Mouse (Mus musculus): ENCODE measurements around the gene Cyp2d9. TPM values are rescaled to one million over a fixed set of nuclear protein-coding genes. Genes with fewer than 3 reads are reported as not detected.
"Not testable (repeated sequence)": the region's sequence is repeated elsewhere in the genome, so short reads cannot be mapped to it uniquely, and the experiment has no call there.

The Cyp2d9 gene
- not detected in 2 replicates for total RNA-seq (2012; rRNA removed)
- total RNA-seq (2014; rRNA removed) = not detected in 2 replicates
- not detected in 2 replicates for polyA plus RNA-seq (2012; ENCODE audit: insufficient read length, low read depth)

DNA sequence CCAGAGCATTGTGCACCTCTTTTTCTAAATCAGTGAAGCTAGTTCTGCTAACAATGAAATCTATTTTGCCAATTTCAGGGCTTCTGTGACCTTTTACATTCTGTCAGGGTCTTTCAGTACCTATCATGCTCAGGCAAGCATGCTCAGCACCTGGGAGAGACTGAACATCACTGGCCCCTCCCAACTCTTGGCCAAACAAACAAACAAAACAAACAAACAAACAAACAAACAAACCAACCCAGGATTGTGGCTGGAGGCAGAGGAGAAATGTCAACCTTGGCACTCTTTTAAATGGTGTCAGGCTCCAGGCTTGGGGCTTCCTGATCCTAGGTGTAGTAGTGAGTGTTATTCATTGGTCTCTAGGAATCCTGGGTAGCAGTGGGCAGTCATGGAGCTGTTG lies at the start of gene Cyp2d9:
Cyp2d9 (plus strand) TSS at position 301 of the 400 bp plus-strand sequence.
- Histone ChIP-seq H3K79me2 (replicated peaks; ENCODE audit: control insufficient read depth, extremely low read depth, insufficient read depth, poor library complexity, severe bottlenecking) (no peaks in the 10 kb centered on the region), H3K4me1 (ENCODE audit: control insufficient read depth in 1 of 2, insufficient read depth in 2 of 2) (no peaks in the 10 kb centered on the region), H3K27ac (ENCODE audit: insufficient read depth, low read depth) (no peak within 1 kb of the TSS), H3K27me3 (replicated peaks) (peaks cover 57% of the 10 kb centered on the region), H3K36me3 (replicated peaks in 1 of 2; ENCODE audit: control insufficient read depth in 1 of 2, insufficient read depth in 1 of 2, low read length in 1 of 2) (no peaks in the 10 kb centered on the region), H3K9ac (ENCODE audit: insufficient read depth, low read depth) (no peak within 1 kb of the TSS), H3K4me3 (replicated peaks in 1 of 3; ENCODE audit: low read depth in 2 of 3, low read length in 2 of 3, poor library complexity in 1 of 3) (no peak within 1 kb of the TSS), H3K4me2 (ENCODE audit: insufficient read depth, low read depth, poor library complexity, severe bottlenecking) (no peak within 1 kb of the TSS), H3K9me3 (replicated peaks; ENCODE audit: low read length) (peaks cover 18% of the 10 kb centered on the region)
- dilution Hi-C loops (cut with MboI; ENCODE audit: extremely low pct_ligation_motif_present, extremely low pct_unique_long_range_greater_than_20kb, low sequenced_read_pairs) (no loop called here), in situ Hi-C loops (cut with MboI; ENCODE audit: low pct_ligation_motif_present, low pct_unique_long_range_greater_than_20kb, low sequenced_read_pairs) (no loop called here)
- no peak for DNase-seq (ENCODE audit: extremely low read depth)
- TF ChIP-seq TBP (conservative IDR thresholded peaks at IDR 0.05; ENCODE audit: low read depth, low read length) = no peak
- TF ChIP-seq USF2 (conservative IDR thresholded peaks at IDR 0.05; ENCODE audit: low read depth, low read length) = no peak
- TF ChIP-seq JUN (IDR thresholded peaks at IDR 0.05; ENCODE audit: insufficient read depth, low read depth, low read length) = no peak
- no peak for TF ChIP-seq UBTF (IDR thresholded peaks at IDR 0.05; ENCODE audit: low read depth, low read length)
- TF ChIP-seq ETS1 (conservative IDR thresholded peaks at IDR 0.05; ENCODE audit: low read depth, low read length) = no peak
- TF ChIP-seq HCFC1 (IDR thresholded peaks at IDR 0.05; ENCODE audit: low read depth, low read length) = no peak
- TF ChIP-seq ZMIZ1 (IDR thresholded peaks at IDR 0.05; ENCODE audit: low read depth, low read length) = no peak
- no peak for TF ChIP-seq MAZ (IDR thresholded peaks at IDR 0.05; ENCODE audit: low read depth, low read length)

DNA sequence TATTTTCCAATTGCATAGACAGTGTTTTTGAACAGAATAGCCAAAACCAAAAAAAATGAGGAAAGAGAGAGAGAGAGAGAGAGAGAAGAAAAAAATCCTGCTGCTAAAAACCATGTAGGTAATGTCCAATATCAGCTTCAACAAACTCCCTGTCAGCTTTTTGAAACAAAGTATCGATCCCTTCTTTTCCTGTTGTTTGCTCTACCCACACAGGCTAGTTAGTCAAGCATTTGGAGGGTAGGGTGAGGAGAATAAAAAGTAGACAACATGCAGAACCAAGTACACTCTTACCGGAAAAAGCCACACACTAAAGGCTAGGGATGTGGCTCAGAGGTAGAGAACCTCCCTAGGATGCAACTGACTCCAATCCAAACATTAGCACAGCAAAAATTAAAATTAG lies 47.5 kb upstream of the Cyp2d9 start:
- H3K9ac ChIP-seq (ENCODE audit: insufficient read depth, low read depth) = no peak overlapping the region

GRCm38 (mm10) chr15:82389916-82390315 lies 43.3 kb upstream of the Cyp2d9 start:
- dilution Hi-C loops (cut with MboI; ENCODE audit: extremely low pct_ligation_motif_present, extremely low pct_unique_long_range_greater_than_20kb, low sequenced_read_pairs); DNase-seq (ENCODE audit: extremely low read depth); in situ Hi-C loops (cut with MboI; ENCODE audit: low pct_ligation_motif_present, low pct_unique_long_range_greater_than_20kb, low sequenced_read_pairs): not testable (repeated sequence)

More for the DNA sequence above, 47.5 kb upstream of the Cyp2d9 start:
- dilution Hi-C loops (cut with MboI; ENCODE audit: extremely low pct_ligation_motif_present, extremely low pct_unique_long_range_greater_than_20kb, low sequenced_read_pairs) = no loop called here
- Histone ChIP-seq H3K27ac (ENCODE audit: insufficient read depth, low read depth) (no peak overlapping the region), H3K36me3 (replicated peaks in 1 of 2; ENCODE audit: control insufficient read depth in 1 of 2, insufficient read depth in 1 of 2, low read length in 1 of 2) (no peaks in the 10 kb centered on the region), H3K27me3 (replicated peaks) (peaks cover 72% of the 10 kb centered on the region), H3K4me2 (ENCODE audit: insufficient read depth, low read depth, poor library complexity, severe bottlenecking) (no peak overlapping the region), H3K4me3 (replicated peaks in 1 of 3; ENCODE audit: low read depth in 2 of 3, low read length in 2 of 3, poor library complexity in 1 of 3) (no peak overlapping the region), H3K4me1 (ENCODE audit: control insufficient read depth in 1 of 2, insufficient read depth in 2 of 2) (peaks cover 2 to 3% of the 10 kb centered on the region in 2 experiments), H3K79me2 (replicated peaks; ENCODE audit: control insufficient read depth, extremely low read depth, insufficient read depth, poor library complexity, severe bottlenecking) (no peaks in the 10 kb centered on the region), H3K9me3 (replicated peaks; ENCODE audit: low read length) (no peaks in the 10 kb centered on the region)
- TF ChIP-seq USF1 (IDR thresholded peaks at IDR 0.05; ENCODE audit: low read depth, low read length) (no peak), GABPA (IDR thresholded peaks at IDR 0.05; ENCODE audit: insufficient replicate concordance, low read depth, low read length) (no peak)
- in situ Hi-C loops (cut with MboI; ENCODE audit: low pct_ligation_motif_present, low pct_unique_long_range_greater_than_20kb, low sequenced_read_pairs) = no loop called here
- DNase-seq (ENCODE audit: extremely low read depth) = no peak

DNA sequence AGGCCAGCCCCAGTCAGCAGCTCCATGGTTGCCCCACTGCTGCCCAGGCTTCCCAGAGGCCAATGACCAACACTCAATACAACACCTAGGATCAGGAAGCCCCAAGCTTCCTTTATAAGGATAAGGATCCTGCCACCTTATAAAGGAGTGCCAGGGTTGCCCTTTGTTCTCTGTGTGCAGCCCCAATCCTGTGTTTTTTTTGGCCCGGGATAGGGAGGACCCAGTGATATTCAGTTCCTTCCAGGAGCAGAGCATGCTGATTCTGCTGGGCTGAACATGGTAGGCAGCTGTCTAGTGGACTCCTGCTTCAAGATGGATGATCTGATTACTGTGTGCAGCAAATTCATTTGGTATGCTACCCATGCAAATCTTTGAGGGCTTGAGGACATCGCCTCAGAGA lies 39.3 kb upstream of the Cyp2d9 start, which contains the start of gene Cyp2d11:
Cyp2d11 (minus strand) TSS at position 101 of the 400 bp plus-strand sequence.
- DNase-seq (ENCODE audit: extremely low read depth); H3K79me2 ChIP-seq (replicated peaks; ENCODE audit: control insufficient read depth, extremely low read depth, insufficient read depth, poor library complexity, severe bottlenecking); H3K4me3 ChIP-seq (replicated peaks in 1 of 3; ENCODE audit: low read depth in 2 of 3, low read length in 2 of 3, poor library complexity in 1 of 3); H3K4me2 ChIP-seq (ENCODE audit: insufficient read depth, low read depth, poor library complexity, severe bottlenecking); H3K4me1 ChIP-seq (ENCODE audit: control insufficient read depth in 1 of 2, insufficient read depth in 2 of 2); dilution Hi-C loops (cut with MboI; ENCODE audit: extremely low pct_ligation_motif_present, extremely low pct_unique_long_range_greater_than_20kb, low sequenced_read_pairs); H3K9me3 ChIP-seq (replicated peaks; ENCODE audit: low read length); H3K9ac ChIP-seq (ENCODE audit: insufficient read depth, low read depth); in situ Hi-C loops (cut with MboI; ENCODE audit: low pct_ligation_motif_present, low pct_unique_long_range_greater_than_20kb, low sequenced_read_pairs); H3K27ac ChIP-seq (ENCODE audit: insufficient read depth, low read depth); H3K36me3 ChIP-seq (replicated peaks in 1 of 2; ENCODE audit: control insufficient read depth in 1 of 2, insufficient read depth in 1 of 2, low read length in 1 of 2): not testable (repeated sequence)
- H3K27me3 ChIP-seq (replicated peaks) = peaks cover 23% of the 10 kb centered on the region

More at GRCm38 (mm10) chr15:82389916-82390315, 43.3 kb upstream of the Cyp2d9 start:
- peaks cover 46% of the 10 kb centered on the region for H3K27me3 ChIP-seq (replicated peaks)
- H3K4me3 ChIP-seq (replicated peaks in 1 of 3; ENCODE audit: low read depth in 2 of 3, low read length in 2 of 3, poor library complexity in 1 of 3); H3K9ac ChIP-seq (ENCODE audit: insufficient read depth, low read depth); H3K9me3 ChIP-seq (replicated peaks; ENCODE audit: low read length); H3K79me2 ChIP-seq (replicated peaks; ENCODE audit: control insufficient read depth, extremely low read depth, insufficient read depth, poor library complexity, severe bottlenecking); H3K4me1 ChIP-seq (ENCODE audit: control insufficient read depth in 1 of 2, insufficient read depth in 2 of 2); H3K36me3 ChIP-seq (replicated peaks in 1 of 2; ENCODE audit: control insufficient read depth in 1 of 2, insufficient read depth in 1 of 2, low read length in 1 of 2); H3K4me2 ChIP-seq (ENCODE audit: insufficient read depth, low read depth, poor library complexity, severe bottlenecking); H3K27ac ChIP-seq (ENCODE audit: insufficient read depth, low read depth): not testable (repeated sequence)

DNA sequence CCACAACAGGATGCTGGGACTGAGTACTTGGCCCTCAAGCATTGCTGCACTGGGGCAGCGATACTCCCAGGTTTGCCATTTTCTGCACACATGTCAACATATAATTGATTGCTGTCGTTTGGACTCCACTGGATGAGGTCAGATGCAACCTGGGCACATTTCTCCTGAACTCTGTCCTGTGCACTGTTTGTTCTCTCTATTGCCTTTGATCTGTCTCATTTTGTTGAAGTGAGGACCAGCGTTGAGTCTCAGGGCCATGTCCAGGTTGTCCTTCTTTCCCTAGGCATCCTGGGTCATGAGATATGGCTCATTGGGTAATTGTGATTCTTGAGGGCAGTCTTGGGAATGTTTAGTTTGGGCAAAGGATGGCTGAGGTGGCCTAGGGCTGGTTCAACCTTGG lies 37.3 kb upstream of the Cyp2d9 start:
- H3K79me2 ChIP-seq (replicated peaks; ENCODE audit: control insufficient read depth, extremely low read depth, insufficient read depth, poor library complexity, severe bottlenecking); H3K9me3 ChIP-seq (replicated peaks; ENCODE audit: low read length); H3K27ac ChIP-seq (ENCODE audit: insufficient read depth, low read depth); DNase-seq (ENCODE audit: extremely low read depth); H3K4me2 ChIP-seq (ENCODE audit: insufficient read depth, low read depth, poor library complexity, severe bottlenecking); H3K9ac ChIP-seq (ENCODE audit: insufficient read depth, low read depth); H3K36me3 ChIP-seq (replicated peaks in 1 of 2; ENCODE audit: control insufficient read depth in 1 of 2, insufficient read depth in 1 of 2, low read length in 1 of 2); H3K4me1 ChIP-seq (ENCODE audit: control insufficient read depth in 1 of 2, insufficient read depth in 2 of 2); dilution Hi-C loops (cut with MboI; ENCODE audit: extremely low pct_ligation_motif_present, extremely low pct_unique_long_range_greater_than_20kb, low sequenced_read_pairs); in situ Hi-C loops (cut with MboI; ENCODE audit: low pct_ligation_motif_present, low pct_unique_long_range_greater_than_20kb, low sequenced_read_pairs); H3K4me3 ChIP-seq (replicated peaks in 1 of 3; ENCODE audit: low read depth in 2 of 3, low read length in 2 of 3, poor library complexity in 1 of 3): not testable (repeated sequence)
- H3K27me3 ChIP-seq (replicated peaks) = peaks cover 28% of the 10 kb centered on the region

Data from CH12.LX (cell line).